Mouse (Mus musculus): ENCODE measurements around the gene Kcnk18.

DNA sequence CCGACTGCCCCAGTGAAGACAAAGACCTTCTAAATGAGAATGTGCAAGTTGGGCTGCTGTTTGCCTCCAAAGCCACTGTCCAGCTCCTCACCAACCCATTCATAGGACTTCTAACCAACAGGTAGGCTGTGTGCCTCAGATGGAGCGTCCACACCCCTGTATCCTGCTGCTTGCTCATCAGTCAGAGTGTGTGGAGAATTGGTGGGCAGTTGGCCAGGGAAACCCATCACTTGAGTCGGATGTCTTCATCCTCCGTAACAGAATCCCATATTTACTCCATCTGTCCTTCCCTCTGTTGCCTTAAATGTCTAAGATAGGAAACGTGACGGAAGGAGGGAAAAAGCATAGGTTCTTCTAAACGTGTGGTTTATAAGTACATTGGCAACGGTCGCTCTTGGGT, 44.2 kb downstream of the Kcnk18 start:
- TF ChIP-seq CTCF (IDR thresholded peaks at IDR 0.05; ENCODE audit: low read depth) (no peak), EP300 (IDR thresholded peaks at IDR 0.05; ENCODE audit: low read depth) (no peak)
